Mouse (Mus musculus): ENCODE results near the gene Pdxk.

GRCm38 (mm10) chr10:78470582-78471313 is 6.0 kb upstream of the Pdxk start:
- TF ChIP-seq POLR2A (IDR thresholded peaks at IDR 0.05; ENCODE audit: insufficient read depth, low read length) (no peak), CTCF (IDR thresholded peaks at IDR 0.05; ENCODE audit: low read depth, low read length) (no peak)
